Mouse (Mus musculus) embryonic fibroblast, embryonic 13.5 days (primary cell): Measurements from ENCODE around the gene Gpx3. TPM values are rescaled to one million over a fixed set of nuclear protein-coding genes. Genes with fewer than 3 reads are reported as not detected.
A peak's percentile ranks its signal among the peaks of the same experiment; 100 is the strongest.
"Not testable (repeated sequence)": the region's sequence is repeated elsewhere in the genome, so short reads cannot be mapped to it uniquely, and the experiment has no call there.

Experiments
- H3K27ac ChIP-seq: 2 replicates; pipeline ENCODE4 v1.5.1; 2012; ENCODE audit warnings: low read length, control low read depth, inconsistent platforms; ENCODE audit not compliant: insufficient read depth
- H3K4me1 ChIP-seq: 2 replicates; pipeline ENCODE4 v1.6.1; 2011; ENCODE audit warnings: low read length; ENCODE audit not compliant: control insufficient read depth, insufficient read depth
- H3K4me3 ChIP-seq: 2 replicates; pipeline ENCODE4 v1.5.1; 2011; ENCODE audit warnings: mild to moderate bottlenecking, control low read depth, low read length; ENCODE audit not compliant: insufficient read depth
- CTCF ChIP-seq: IDR thresholded peaks from 2 replicates; pipeline ENCODE4 v1.5.1; 2011; ENCODE audit warnings: mild to moderate bottlenecking, control low read depth, low read length, moderate library complexity, borderline replicate concordance; ENCODE audit not compliant: insufficient read depth
- POLR2A ChIP-seq: IDR thresholded peaks from 2 replicates; pipeline ENCODE4 v1.6.1; 2011; ENCODE audit warnings: low read depth, mild to moderate bottlenecking, control low read depth, low read length, moderate library complexity
- polyA plus RNA-seq: library from polyadenylated mRNA; stranded (reverse); fragments of >200 nt; gene quantifications from 2 replicates; pipeline ENCODE4 v1.2.4, GENCODE M21; 2011; ENCODE audit warnings: low read depth; ENCODE audit not compliant: missing spikeins, insufficient read length

The Gpx3 gene
- 58.7 and 65.8 TPM in 2 replicates for polyA plus RNA-seq

GRCm38 (mm10) chr11:54902333-54903323 is at the start of gene Gpx3:
Gpx3 (plus strand) TSS chr11:54902453.
- H3K27ac ChIP-seq = no peak within 1 kb of the TSS
- TF ChIP-seq POLR2A = no peak; the same call in 1 of the 2 replicates
- TF ChIP-seq CTCF = no peak
- peak within 1 kb of the TSS; percentile 9; the same call in 1 of the 2 replicates for H3K4me3 ChIP-seq
- H3K4me1 ChIP-seq = no peaks in the 10 kb centered on the region

- H3K4me3 ChIP-seq, H3K27ac ChIP-seq, H3K4me1 ChIP-seq: not testable (repeated sequence)
These were observed 43.4 kb upstream of the Gpx3 start for GRCm38 (mm10) chr11:54858880-54859279.

GRCm38 (mm10) chr11:54859322-54860165 is 42.7 kb upstream of the Gpx3 start:
- peak overlapping the region; percentile 61 for H3K27ac ChIP-seq
- TF ChIP-seq POLR2A (no peak; the same call in 1 of the 2 replicates), CTCF (peak; percentile 25; the same call in 1 of the 2 replicates)
- no peaks in the 10 kb centered on the region for H3K4me1 ChIP-seq
- H3K4me3 ChIP-seq = peak overlapping the region; percentile 95

GRCm38 (mm10) chr11:54860256-54861038 is 41.8 kb upstream of the Gpx3 start, which contains the start of gene Lyrm7:
Lyrm7 (minus strand) TSS chr11:54860916.
- 0 out of 2 replicates have a peak, but pooled peaks cover 3% of the 10 kb centered on the region for H3K4me1 ChIP-seq
- peak within 1 kb of the TSS; percentile 95 for H3K4me3 ChIP-seq
- H3K27ac ChIP-seq = peak within 1 kb of the TSS; percentile 84
- TF ChIP-seq CTCF (no peak), POLR2A (peak; percentile 73)

- Histone ChIP-seq H3K27ac (no peak overlapping the region), H3K4me1 (0 out of 2 replicates have a peak, but pooled peaks cover 3% of the 10 kb centered on the region), H3K4me3 (no peak overlapping the region)
- no peak for TF ChIP-seq POLR2A
- no peak for TF ChIP-seq CTCF
These were observed 40.5 kb upstream of the Gpx3 start for GRCm38 (mm10) chr11:54861471-54862420.

- peaks cover 3% of the 10 kb centered on the region; the same call in 1 of the 2 replicates for H3K4me1 ChIP-seq
- TF ChIP-seq POLR2A = no peak
- TF ChIP-seq CTCF = peak; percentile 44; the same call in 1 of the 2 replicates
- H3K27ac ChIP-seq = no peak overlapping the region
- H3K4me3 ChIP-seq = no peak overlapping the region
These were observed 39.4 kb upstream of the Gpx3 start for GRCm38 (mm10) chr11:54862621-54863520.

GRCm38 (mm10) chr11:54865330-54866085 is 36.7 kb upstream of the Gpx3 start:
- TF ChIP-seq CTCF (no peak), POLR2A (no peak)
- H3K4me1 ChIP-seq = peaks cover 15% of the 10 kb centered on the region; the same call in 1 of the 2 replicates
- H3K4me3 ChIP-seq = peak overlapping the region; percentile 19
- H3K27ac ChIP-seq = peak overlapping the region; percentile 64; the same call in 1 of the 2 replicates
